Mouse (Mus musculus) midbrain, embryonic 13.5 days (tissue): Measurements from ENCODE around the gene Dennd5a. TPM values are rescaled to one million over a fixed set of nuclear protein-coding genes. Genes with fewer than 3 reads are reported as not detected.
"Not testable (repeated sequence)": the region's sequence is repeated elsewhere in the genome, so short reads cannot be mapped to it uniquely, and the experiment has no call there.

Experiments used
- ATAC-seq: fragments of 200-750 bp; cut with Nextera tagmentation; 2 replicates; pipeline ENCODE4 v1.8.0; 2017; ENCODE audit warnings: mild to moderate bottlenecking, moderate TSS enrichment, moderate library complexity
- H3K27ac ChIP-seq: fragments of 300-500 bp; sonication (generic); 2 replicates; pipeline ENCODE4 v1.5.1; 2015; ENCODE audit warnings: inconsistent platforms, mild to moderate bottlenecking, moderate library complexity
- H3K27me3 ChIP-seq: fragments of 300-500 bp; sonication (generic); 2 replicates; pipeline ENCODE4 v1.6.1; 2015; ENCODE audit warnings: mild to moderate bottlenecking, inconsistent platforms
- H3K36me3 ChIP-seq: fragments of 300-500 bp; sonication (generic); 2 replicates; pipeline ENCODE4 v1.6.1; 2015; ENCODE audit warnings: mild to moderate bottlenecking, inconsistent platforms
- H3K4me1 ChIP-seq: fragments of 300-500 bp; sonication (generic); replicated peaks from 2 replicates; pipeline ENCODE4 v1.6.1; 2015; ENCODE audit warnings: inconsistent platforms
- H3K4me2 ChIP-seq: fragments of 300-500 bp; sonication (generic); replicated peaks from 2 replicates; pipeline ENCODE4 v1.6.1; 2015; ENCODE audit warnings: moderate library complexity, mild to moderate bottlenecking, inconsistent platforms
- H3K4me3 ChIP-seq: fragments of 300-500 bp; sonication (generic); replicated peaks from 2 replicates; pipeline ENCODE4 v1.5.1; 2015; ENCODE audit warnings: mild to moderate bottlenecking, inconsistent platforms
- H3K9ac ChIP-seq: fragments of 300-500 bp; sonication (generic); replicated peaks from 2 replicates; pipeline ENCODE4 v1.6.1; 2015; ENCODE audit warnings: mild to moderate bottlenecking, inconsistent platforms
- H3K9me3 ChIP-seq: fragments of 300-500 bp; sonication (generic); 2 replicates; pipeline ENCODE4 v1.6.1; 2016; ENCODE audit warnings: mild to moderate bottlenecking, inconsistent platforms
- WGBS: fragments of 180-500 bp; shearing (Covaris S2); methylation state at CpG from one replicate; pipeline ENCODE4 v1.1.7; 2015; 5-methylcytosine and 5-hydroxymethylcytosine counted together
- polyA plus RNA-seq: library from polyadenylated mRNA; unstranded; fragments of >200 nt; fragmentation: Nextera tagmentation; extraction: Ambion mirVana; gene quantifications from 2 replicates; pipeline ENCODE4 v1.2.1, GENCODE M21; 2015

Gene Dennd5a
- polyA plus RNA-seq = 44.4 and 44.8 TPM in 2 replicates

- Histone ChIP-seq H3K27ac (peak within 1 kb of the TSS; percentile 95), H3K4me2 (peak within 1 kb of the TSS; percentile 71), H3K27me3 (no peaks in the 10 kb centered on the region), H3K36me3 (no peaks in the 10 kb centered on the region), H3K4me3 (peak within 1 kb of the TSS; percentile 85), H3K9me3 (no peaks in the 10 kb centered on the region), H3K4me1 (peaks cover 46% of the 10 kb centered on the region), H3K9ac (peak within 1 kb of the TSS; percentile 94)
- peak; percentile 97 for ATAC-seq
- WGBS = under 1% methylated on average over 89 of the region's 107 CpGs
These were observed at the start of gene Dennd5a for GRCm38 (mm10) chr7:109959716-109960612. Gene Dennd5a (minus strand): TSS chr7:109960470.

- Histone ChIP-seq H3K36me3 (no peaks in the 10 kb centered on the region), H3K4me1 (no peaks in the 10 kb centered on the region), H3K4me2 (no peak overlapping the region), H3K27me3 (no peaks in the 10 kb centered on the region), H3K4me3 (no peak overlapping the region), H3K9me3 (no peaks in the 10 kb centered on the region), H3K27ac (no peak overlapping the region), H3K9ac (no peak overlapping the region)
- no peak for ATAC-seq
- 92% methylated on average over 6 of the region's 6 CpGs for WGBS
These were observed 48.8 kb upstream of the Dennd5a start for GRCm38 (mm10) chr7:110009084-110009483.

- no peak for ATAC-seq
- Histone ChIP-seq H3K4me2 (no peak overlapping the region), H3K4me3 (no peak overlapping the region), H3K9ac (no peak overlapping the region), H3K27me3 (no peaks in the 10 kb centered on the region), H3K27ac (no peak overlapping the region), H3K4me1 (no peaks in the 10 kb centered on the region), H3K36me3 (no peaks in the 10 kb centered on the region), H3K9me3 (no peaks in the 10 kb centered on the region)
- 97% methylated on average over 1 of the region's 1 CpGs for WGBS
These were observed 48.2 kb upstream of the Dennd5a start for GRCm38 (mm10) chr7:110008513-110008912.

GRCm38 (mm10) chr7:110006471-110007195, 46.4 kb upstream of the Dennd5a start:
- no peak for ATAC-seq
- Histone ChIP-seq H3K4me2 (no peak overlapping the region), H3K27me3 (no peaks in the 10 kb centered on the region), H3K9ac (no peak overlapping the region), H3K9me3 (no peaks in the 10 kb centered on the region), H3K36me3 (no peaks in the 10 kb centered on the region), H3K27ac (no peak overlapping the region), H3K4me3 (no peak overlapping the region), H3K4me1 (peaks cover 4% of the 10 kb centered on the region; the same call in 1 of the 2 replicates)
- WGBS = 77% methylated on average over 5 of the region's 5 CpGs

- Histone ChIP-seq H3K36me3 (no peaks in the 10 kb centered on the region), H3K27ac (no peak overlapping the region), H3K9ac (no peak overlapping the region), H3K4me2 (no peak overlapping the region), H3K27me3 (no peaks in the 10 kb centered on the region), H3K9me3 (no peaks in the 10 kb centered on the region), H3K4me1 (peaks cover 4% of the 10 kb centered on the region; the same call in 1 of the 2 replicates), H3K4me3 (no peak overlapping the region)
- ATAC-seq = no peak
These were observed 45.7 kb upstream of the Dennd5a start for GRCm38 (mm10) chr7:110005976-110006375.

- no peaks in the 10 kb centered on the region for H3K27me3 ChIP-seq
- no peaks in the 10 kb centered on the region for H3K9me3 ChIP-seq
- H3K4me1 ChIP-seq = peaks cover 4% of the 10 kb centered on the region; the same call in 1 of the 2 replicates
- peak overlapping the region; percentile 57; the same call in 1 of the 2 replicates for H3K9ac ChIP-seq
- H3K27ac ChIP-seq = no peak overlapping the region
- ATAC-seq = peak; percentile 66; the same call in 1 of the 2 replicates
- H3K36me3 ChIP-seq = no peaks in the 10 kb centered on the region
- peak overlapping the region; percentile 51 for H3K4me2 ChIP-seq
- 22% methylated on average over 20 of the region's 20 CpGs for WGBS
- peak overlapping the region; percentile 22 for H3K4me3 ChIP-seq
These were observed 42.7 kb upstream of the Dennd5a start for GRCm38 (mm10) chr7:110002968-110003367.

GRCm38 (mm10) chr7:110002092-110002491, 41.8 kb upstream of the Dennd5a start:
- Histone ChIP-seq H3K27me3 (no peaks in the 10 kb centered on the region), H3K4me1 (peaks cover 4% of the 10 kb centered on the region; the same call in 1 of the 2 replicates), H3K4me3 (no peak overlapping the region), H3K4me2 (no peak overlapping the region), H3K9ac (no peak overlapping the region), H3K9me3 (no peaks in the 10 kb centered on the region), H3K36me3 (no peaks in the 10 kb centered on the region), H3K27ac (no peak overlapping the region)
- ATAC-seq = no peak

GRCm38 (mm10) chr7:109998388-109998787, 38.1 kb upstream of the Dennd5a start:
- WGBS = 87% methylated on average over 4 of the region's 4 CpGs
- Histone ChIP-seq H3K9ac (no peak overlapping the region), H3K4me2 (no peak overlapping the region), H3K27me3 (no peaks in the 10 kb centered on the region), H3K4me3 (no peak overlapping the region), H3K9me3 (no peaks in the 10 kb centered on the region), H3K27ac (no peak overlapping the region), H3K36me3 (no peaks in the 10 kb centered on the region), H3K4me1 (peaks cover 4% of the 10 kb centered on the region; the same call in 1 of the 2 replicates)
- ATAC-seq = no peak

GRCm38 (mm10) chr7:109993157-109993959, 33.1 kb upstream of the Dennd5a start:
- Histone ChIP-seq H3K27me3 (no peaks in the 10 kb centered on the region), H3K9me3 (no peaks in the 10 kb centered on the region), H3K4me3 (no peak overlapping the region), H3K36me3 (no peaks in the 10 kb centered on the region), H3K27ac (no peak overlapping the region), H3K4me1 (no peaks in the 10 kb centered on the region; the same call in 1 of the 2 replicates), H3K9ac (no peak overlapping the region), H3K4me2 (no peak overlapping the region)
- WGBS = 57% methylated on average over 2 of the region's 2 CpGs
- ATAC-seq = no peak

GRCm38 (mm10) chr7:109991286-109991685, 31.0 kb upstream of the Dennd5a start:
- H3K27me3 ChIP-seq = no peaks in the 10 kb centered on the region
- H3K4me3 ChIP-seq = no peak overlapping the region
- no peak for ATAC-seq
- H3K4me2 ChIP-seq = no peak overlapping the region
- H3K9me3 ChIP-seq = no peaks in the 10 kb centered on the region
- no peak overlapping the region for H3K27ac ChIP-seq
- H3K36me3 ChIP-seq = no peaks in the 10 kb centered on the region
- WGBS = 91% methylated on average over 1 of the region's 1 CpGs
- H3K4me1 ChIP-seq = no peaks in the 10 kb centered on the region; the same call in none of the 2 replicates
- H3K9ac ChIP-seq = no peak overlapping the region

- ATAC-seq, H3K9me3 ChIP-seq, H3K27me3 ChIP-seq, H3K36me3 ChIP-seq: not testable (repeated sequence)
- 37% methylated on average over 6 of the region's 6 CpGs for WGBS
- Histone ChIP-seq H3K27ac (peak within 1 kb of the TSS; percentile 86), H3K4me2 (peak within 1 kb of the TSS; percentile 83), H3K4me3 (peak within 1 kb of the TSS; percentile 70), H3K4me1 (peaks cover 21% of the 10 kb centered on the region), H3K9ac (peak within 1 kb of the TSS; percentile 79)
These were observed 26.5 kb upstream of the Dennd5a start, which contains the start of gene Tmem41b for GRCm38 (mm10) chr7:109986775-109987174. Gene Tmem41b (minus strand): TSS chr7:109986929.
